Mouse (Mus musculus) layer of hippocampus, adult 18-20 months (tissue): ENCODE data around the gene Gm20850. TPM values are rescaled to one million over a fixed set of nuclear protein-coding genes. Genes with fewer than 3 reads are reported as not detected.
"Not testable (repeated sequence)": the region's sequence is repeated elsewhere in the genome, so short reads cannot be mapped to it uniquely, and the experiment has no call there.

Source experiments
- DNase-seq, 2 experiments: peaks; one replicate each; pipeline ENCODE4 v3.0.0; 2022; ENCODE audit warnings: low spot score in 2 of 2
- long read RNA-seq: library from polyadenylated mRNA; stranded (forward); transcript quantifications from one replicate; pipeline ENCODE4 v2.0.0, GENCODE M21; 2021
- total RNA-seq, 2 experiments: library from RNA; stranded (reverse); gene quantifications; 2 replicates each; pipeline ENCODE4 v1.2.3; 2021

The Gm20850 gene
- not detected for total RNA-seq
- long read RNA-seq, result 0 reads

DNA sequence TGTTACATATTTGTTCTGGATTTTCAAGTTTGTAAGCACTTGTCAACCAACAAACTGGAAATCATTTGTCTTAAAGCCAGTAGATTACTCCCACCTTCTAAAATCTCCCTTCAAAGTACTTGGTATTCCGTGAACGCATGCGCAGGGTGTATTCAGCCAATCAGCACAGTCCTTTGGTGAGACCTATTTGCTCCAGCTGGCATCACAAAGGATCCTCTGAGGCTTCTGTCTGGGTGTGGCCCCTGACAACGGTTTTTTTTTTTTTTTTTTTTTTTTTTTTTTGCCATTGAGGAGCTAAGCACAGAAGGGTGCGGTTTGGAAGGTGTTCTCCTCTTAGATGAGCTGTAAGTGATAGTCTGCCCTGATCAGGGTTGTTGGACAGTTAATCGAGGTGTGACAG, at the start of gene Gm20850:
Gene Gm20850, plus strand, starts transcription at position 301 of the 400 bp plus-strand sequence.
- not testable (repeated sequence) for DNase-seq
